Mouse (Mus musculus) liver, adult 2 months (tissue): ENCODE measurements around the gene Gm11634. TPM values are rescaled to one million over a fixed set of nuclear protein-coding genes. Genes with fewer than 3 reads are reported as not detected.
"Not testable (repeated sequence)": the region's sequence is repeated elsewhere in the genome, so short reads cannot be mapped to it uniquely, and the experiment has no call there.

Source experiments
- DNase-seq: peaks from one replicate; pipeline ENCODE4 v3.0.0-alpha.2; 2011; ENCODE audit warnings: low read depth, low spot score; ENCODE audit errors: extremely low read depth
- H3K27ac ChIP-seq: fragments of 200-500 bp; replicated peaks from 2 replicates; pipeline ENCODE4 v1.5.1; 2012; ENCODE audit warnings: low read depth, mild to moderate bottlenecking, control low read depth, inconsistent platforms, low read length; ENCODE audit not compliant: insufficient read depth
- H3K27me3 ChIP-seq: fragments of 200-500 bp; 2 replicates; pipeline ENCODE4 v1.6.1; 2012; ENCODE audit warnings: mild to moderate bottlenecking, moderate library complexity, low read length, inconsistent platforms; ENCODE audit not compliant: control insufficient read depth, insufficient read depth
- H3K36me3 ChIP-seq: fragments of 200-500 bp; 2 replicates; pipeline ENCODE4 v1.6.1; 2012; ENCODE audit warnings: low read length, inconsistent platforms; ENCODE audit not compliant: control insufficient read depth, insufficient read depth
- H3K4me1 ChIP-seq: fragments of 200-500 bp; 2 replicates; pipeline ENCODE4 v1.6.1; 2011; ENCODE audit warnings: low read length; ENCODE audit not compliant: control insufficient read depth, insufficient read depth
- H3K4me3 ChIP-seq: fragments of 200-500 bp; 2 replicates; pipeline ENCODE4 v1.5.1; 2011; ENCODE audit warnings: low read depth, mild to moderate bottlenecking, control low read depth, low read length, moderate library complexity; ENCODE audit not compliant: insufficient read depth
- H3K79me2 ChIP-seq: fragments of 200-500 bp; 2 replicates; pipeline ENCODE4 v1.6.1; 2012; ENCODE audit warnings: inconsistent platforms, mild to moderate bottlenecking, low read length, moderate library complexity; ENCODE audit not compliant: control insufficient read depth, insufficient read depth
- H3K9ac ChIP-seq: fragments of 200-500 bp; 2 replicates; pipeline ENCODE4 v1.6.1; 2012; ENCODE audit warnings: low read depth, mild to moderate bottlenecking, control low read depth, inconsistent platforms, low read length
- CTCF ChIP-seq: fragments of 200-500 bp; IDR thresholded peaks from 2 replicates; pipeline ENCODE4 v1.5.1; 2011; ENCODE audit warnings: low read depth, low read length, control low read depth
- POLR2A ChIP-seq: fragments of 200-500 bp; IDR thresholded peaks from 2 replicates; pipeline ENCODE4 v1.6.1; 2011; ENCODE audit warnings: low read length, control low read depth; ENCODE audit not compliant: insufficient read depth; ENCODE audit errors: extremely low read depth
- WGBS: fragments of 180-500 bp; shearing (Covaris S2); methylation state at CpG from one replicate; pipeline ENCODE4 v1.1.7; 2018; 5-methylcytosine and 5-hydroxymethylcytosine counted together
- polyA plus RNA-seq: library from polyadenylated mRNA; depleted of rRNA; stranded (reverse); fragments of >200 nt; gene quantifications from 2 replicates; pipeline ENCODE4 v1.2.3, GENCODE M21; 2012
- total RNA-seq: library from RNA; depleted of rRNA; stranded (reverse); fragments of >200 nt; gene quantifications from 2 replicates; pipeline ENCODE4 v1.2.3, GENCODE M21; 2014

Gene Gm11634
- total and polyA plus RNA-seq, 2 experiments, result not detected

- H3K27ac ChIP-seq, result no peak overlapping the region
These were observed 43.9 kb upstream of the Gm11634 start for GRCm38 (mm10) chr11:101642931-101643330.

GRCm38 (mm10) chr11:101641710-101642642 is 42.9 kb upstream of the Gm11634 start:
- DNase-seq, result peak; percentile 89
- not testable (repeated sequence) for H3K79me2 ChIP-seq, H3K36me3 ChIP-seq, H3K4me1 ChIP-seq, H3K9ac ChIP-seq, H3K4me3 ChIP-seq, H3K27me3 ChIP-seq
- 2% methylated on average over 14 of the region's 26 CpGs for WGBS
- H3K27ac ChIP-seq, result peak overlapping the region; percentile 69
- peak; percentile 24; the same call in 1 of the 2 replicates for TF ChIP-seq POLR2A

More at GRCm38 (mm10) chr11:101642931-101643330, 43.9 kb upstream of the Gm11634 start:
- Histone ChIP-seq H3K79me2 (no peaks in the 10 kb centered on the region), H3K9ac (no peak overlapping the region), H3K36me3 (no peaks in the 10 kb centered on the region), H3K27me3 (no peaks in the 10 kb centered on the region), H3K4me1 (peaks cover 4% of the 10 kb centered on the region; the same call in 1 of the 2 replicates), H3K4me3 (no peak overlapping the region)
- TF ChIP-seq POLR2A (no peak), CTCF (no peak)
- DNase-seq, result peak; percentile 47
- WGBS, result 28% methylated on average over 5 of the region's 5 CpGs

GRCm38 (mm10) chr11:101640857-101641709 is 42.0 kb upstream of the Gm11634 start:
- Histone ChIP-seq H3K27ac (peak overlapping the region; percentile 69), H3K4me3 (peak overlapping the region; percentile 40; the same call in 1 of the 2 replicates), H3K9ac (peak overlapping the region; percentile 76)
- not testable (repeated sequence) for H3K36me3 ChIP-seq, H3K27me3 ChIP-seq, H3K4me1 ChIP-seq, H3K79me2 ChIP-seq
- 7% methylated on average over 53 of the region's 53 CpGs for WGBS
- TF ChIP-seq POLR2A, result peak; percentile 53; the same call in 1 of the 2 replicates
- peak; percentile 65 for DNase-seq

- H3K79me2 ChIP-seq, result no peaks in the 10 kb centered on the region
- no peak for DNase-seq
- H3K36me3 ChIP-seq, result peaks cover 3% of the 10 kb centered on the region; the same call in 1 of the 2 replicates
- no peak overlapping the region for H3K9ac ChIP-seq
- TF ChIP-seq POLR2A, result no peak
- no peak for TF ChIP-seq CTCF
- no peak overlapping the region for H3K27ac ChIP-seq
- H3K4me1 ChIP-seq, result peaks cover 4% of the 10 kb centered on the region; the same call in 1 of the 2 replicates
- no peak overlapping the region for H3K4me3 ChIP-seq
- 97% methylated on average over 4 of the region's 4 CpGs for WGBS
- no peaks in the 10 kb centered on the region for H3K27me3 ChIP-seq
These were observed 40.7 kb upstream of the Gm11634 start for GRCm38 (mm10) chr11:101639761-101640160.

- Histone ChIP-seq H3K4me1 (no peaks in the 10 kb centered on the region), H3K79me2 (no peaks in the 10 kb centered on the region), H3K36me3 (peaks cover 3% of the 10 kb centered on the region; the same call in 1 of the 2 replicates), H3K27me3 (no peaks in the 10 kb centered on the region), H3K4me3 (no peak overlapping the region), H3K9ac (no peak overlapping the region), H3K27ac (no peak overlapping the region)
- no peak for DNase-seq
- 92% methylated on average over 10 of the region's 10 CpGs for WGBS
- TF ChIP-seq CTCF, result no peak
- no peak for TF ChIP-seq POLR2A
These were observed 36.6 kb upstream of the Gm11634 start for GRCm38 (mm10) chr11:101635660-101636059.

GRCm38 (mm10) chr11:101628733-101629417 is 29.8 kb upstream of the Gm11634 start:
- WGBS, result 66% methylated on average over 4 of the region's 5 CpGs
- H3K27me3 ChIP-seq, H3K36me3 ChIP-seq, H3K9ac ChIP-seq, DNase-seq, H3K27ac ChIP-seq, H3K4me1 ChIP-seq, H3K79me2 ChIP-seq, H3K4me3 ChIP-seq: not testable (repeated sequence)
